In the genomic region with DNA sequence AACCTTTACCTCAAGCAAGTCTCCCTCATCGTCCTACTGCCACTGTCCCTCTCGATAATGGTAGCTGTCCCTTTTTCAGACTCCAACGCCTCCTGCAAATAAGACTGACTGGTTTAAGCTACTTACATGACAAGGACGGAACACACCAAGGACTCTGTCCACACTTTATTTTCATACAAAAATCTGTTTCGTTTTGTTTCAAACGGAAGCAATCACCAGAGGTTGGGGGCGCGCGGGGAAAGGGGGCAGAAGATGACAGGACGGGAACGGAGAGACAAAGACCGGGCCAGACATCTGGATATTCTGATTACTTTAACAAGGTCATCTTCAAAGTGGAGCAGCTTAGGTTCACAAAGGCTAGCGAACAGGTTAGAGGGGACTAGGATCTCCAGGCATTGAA, we compare ENCODE assay signal across 16 mouse cellular contexts. TPM values are rescaled to one million over a fixed set of nuclear protein-coding genes. Genes with fewer than 3 reads are reported as not detected.
A peak's percentile ranks its signal among the peaks of the same experiment; 100 is the strongest.
DNase-seq lines count a peak whose midpoint lies in the region; ATAC-seq and TF ChIP-seq lines count a peak whose summit lies in the region.
"Had no signal": no experiment of that assay in that cellular context is flagged by ENCODE, and none has a peak within 500 bp of the region (broad histone marks: within the 10 kb centered on the region; RNA-seq: fewer than 3 reads in every experiment).

No protein-coding gene starts in this region.

- WGBS in heart, embryonic 14.5 days = 20% methylated on average over 13 of the region's 13 CpGs
- WGBS in lung, embryonic 15.5 days = 20% methylated on average over 13 of the region's 13 CpGs
- 15% methylated on average over 13 of the region's 13 CpGs for WGBS in limb, embryonic 13.5 days

- H3K27ac ChIP-seq in heart, embryonic 14.5 days (replicated peaks in 1 of 2; ENCODE audit: control insufficient read depth in 1 of 2, insufficient read depth in 1 of 2, low read depth in 2 of 2, low read length in 2 of 2) = no peak overlapping the region
- no peak overlapping the region for H3K27ac ChIP-seq in lung, embryonic 15.5 days
- H3K27ac ChIP-seq in bone marrow macrophage, adult 2 months (ENCODE audit: insufficient read depth, low read depth, low read length) = no peak overlapping the region
- H3K27ac ChIP-seq in limb, embryonic 13.5 days = no peak overlapping the region
- H3K27ac ChIP-seq: forebrain, embryonic 15.5 days; limb, embryonic 15.5 days had no signal

- ATAC-seq in heart, embryonic 14.5 days (ENCODE audit: insufficient number of reproducible peaks, insufficient read depth, low FRiP score, low read depth) = no peak
- ATAC-seq in lung, embryonic 15.5 days (ENCODE audit: borderline replicate concordance, extremely low read depth, low FRiP score, low TSS enrichment) = no peak
- ATAC-seq in limb, embryonic 13.5 days (ENCODE audit: low FRiP score, low read depth) = no peak
- ATAC-seq: forebrain, embryonic 15.5 days; inflammation-experienced regulatory T-cells, adult 6 months had no signal

- 0 out of 4 replicates have a peak overlapping the region, but pooled peaks of 1 of the 2 experiments have one; percentile 8 for H3K4me3 ChIP-seq in heart, embryonic 14.5 days (ENCODE audit: control insufficient read depth in 1 of 2, insufficient read depth in 1 of 2, low read depth in 1 of 2, low read length in 2 of 2)
- H3K4me3 ChIP-seq in lung, embryonic 15.5 days = peak overlapping the region; percentile 25
- H3K4me3 ChIP-seq in bone marrow macrophage, adult 2 months (ENCODE audit: insufficient read depth, low read length) = peak overlapping the region; percentile 25; the same call in 1 of the 2 replicates
- H3K4me3 ChIP-seq in limb, embryonic 13.5 days = no peak overlapping the region

- no peak overlapping the region for H3K9ac ChIP-seq in heart, embryonic 14.5 days (ENCODE audit: low read length)
- no peak overlapping the region for H3K9ac ChIP-seq in lung, embryonic 15.5 days
- H3K9ac ChIP-seq in limb, embryonic 13.5 days = no peak overlapping the region
- H3K9ac ChIP-seq: forebrain, embryonic 15.5 days; limb, embryonic 15.5 days had no signal

- TF ChIP-seq CTCF in bone marrow macrophage, adult 2 months (IDR thresholded peaks at IDR 0.05; ENCODE audit: low read depth, low read length) = no peak

- H3K4me1 ChIP-seq in heart, embryonic 14.5 days (ENCODE audit: control insufficient read depth in 2 of 2, insufficient read depth in 2 of 2, low read length in 2 of 2) = peaks cover 0 to 2% of the 10 kb centered on the region in 2 experiments; a peak in 2 of 4 replicates
- peaks cover 10% of the 10 kb centered on the region; the same call in 1 of the 2 replicates for H3K4me1 ChIP-seq in lung, embryonic 15.5 days
- H3K4me1 ChIP-seq in bone marrow macrophage, adult 2 months (ENCODE audit: control insufficient read depth, insufficient read depth, low read length) = peaks cover 11% of the 10 kb centered on the region
- peaks cover 6% of the 10 kb centered on the region; the same call in 1 of the 2 replicates for H3K4me1 ChIP-seq in limb, embryonic 13.5 days

- no peak for TF ChIP-seq POLR2A in bone marrow macrophage, adult 2 months (IDR thresholded peaks at IDR 0.05; ENCODE audit: borderline replicate concordance, low read depth, low read length)

- DNase-seq in heart, postnatal 25 days (ENCODE audit: low spot score) = no peak
- DNase-seq in lung, postnatal 14 days = no peak
- no peak for DNase-seq in thymus, adult 18-20 months
- DNase-seq: adrenal gland, postnatal 25 days; cerebellum, adult 11-12 months; layer of hippocampus, postnatal 36 days; spleen, adult 18-20 months; thymus, postnatal 14 days had no signal

- H3K27me3 ChIP-seq in heart, embryonic 14.5 days (ENCODE audit: control insufficient read depth, insufficient read depth, low read length) = peaks cover 64% of the 10 kb centered on the region
- H3K27me3 ChIP-seq in lung, embryonic 15.5 days = peaks cover 58% of the 10 kb centered on the region
- peaks cover 88% of the 10 kb centered on the region for H3K27me3 ChIP-seq in limb, embryonic 13.5 days

- 0 out of 2 replicates have a peak, but pooled peaks cover 3% of the 10 kb centered on the region for H3K9me3 ChIP-seq in heart, embryonic 14.5 days (ENCODE audit: control insufficient read depth, low read length)
- H3K9me3 ChIP-seq in lung, embryonic 15.5 days = no peaks in the 10 kb centered on the region
- no peaks in the 10 kb centered on the region for H3K9me3 ChIP-seq in limb, embryonic 13.5 days
- H3K9me3 ChIP-seq: limb, embryonic 15.5 days had no signal

- intact Hi-C loops in heart, postnatal 25 days (cut with DNase I) = loop anchor here (2.0 kb wide), 1 partner anchor 19 kb away; no protein-coding TSS in a partner anchor

- H3K36me3 ChIP-seq in heart, embryonic 14.5 days (ENCODE audit: control insufficient read depth, insufficient read depth, low read length) = no peaks in the 10 kb centered on the region
- no peaks in the 10 kb centered on the region for H3K36me3 ChIP-seq in lung, embryonic 15.5 days
- no peaks in the 10 kb centered on the region for H3K36me3 ChIP-seq in limb, embryonic 13.5 days
- H3K36me3 ChIP-seq: forebrain, embryonic 15.5 days; limb, embryonic 15.5 days had no signal

- peak overlapping the region; percentile 20; the same call in 1 of the 2 replicates for H3K4me2 ChIP-seq in heart, embryonic 14.5 days (ENCODE audit: low read length)
- peak overlapping the region; percentile 57 for H3K4me2 ChIP-seq in lung, embryonic 15.5 days
- H3K4me2 ChIP-seq in limb, embryonic 13.5 days (replicated peaks) = peak overlapping the region; percentile 47; the same call in 1 of the 2 replicates
- H3K4me2 ChIP-seq: forebrain, embryonic 15.5 days had no signal

RNA-seq across cellular contexts. Expression of gene Prss16, which starts 4.2 kb away (rescaled TPM):
- polyA plus RNA-seq in heart, embryonic 14.5 days (2014; fragmentation: Nextera tagmentation; extraction: Ambion mirVana) = 0.88 TPM in 1 of 2 replicates, not detected in the other
- not detected for total RNA-seq in heart, postnatal 25 days (2021)
- 11.2 and 36.4 TPM in 2 replicates for polyA plus RNA-seq in lung, embryonic 15.5 days (2015; fragmentation: Nextera tagmentation; extraction: Ambion mirVana)
- polyA plus RNA-seq in bone marrow macrophage, adult 2 months (2012; ENCODE audit: insufficient read depth, insufficient read length, missing spikeins) = 3.0 and 3.4 TPM in 2 replicates
- 0.98 and 1.1 TPM in 2 replicates for polyA plus RNA-seq in limb, embryonic 13.5 days (2015; fragmentation: Nextera tagmentation; extraction: Ambion mirVana)
- total RNA-seq: adrenal gland, postnatal 25 days; monocyte, adult 5-6 weeks had no signal

RNA-seq across cellular contexts. Expression of gene Hist1h2ah, which starts 21.7 kb away (rescaled TPM):
- polyA plus RNA-seq in heart, embryonic 14.5 days (2014; fragmentation: Nextera tagmentation; extraction: Ambion mirVana) = 2.9 and 6.8 TPM in 2 replicates
- 10 to 100 TPM; 32.9 to 34.9 TPM for total RNA-seq in heart, postnatal 25 days (2021)
- 8.1 and 8.2 TPM in 2 replicates for polyA plus RNA-seq in lung, embryonic 15.5 days (2015; fragmentation: Nextera tagmentation; extraction: Ambion mirVana)
- not detected in 2 replicates for polyA plus RNA-seq in bone marrow macrophage, adult 2 months (2012; ENCODE audit: insufficient read depth, insufficient read length, missing spikeins)
- polyA plus RNA-seq in limb, embryonic 13.5 days (2015; fragmentation: Nextera tagmentation; extraction: Ambion mirVana) = 8.8 and 11.8 TPM in 2 replicates
- total RNA-seq: monocyte, adult 5-6 weeks had no signal

RNA-seq across cellular contexts. Expression of gene Hist1h2bk, which starts 22.0 kb away (rescaled TPM):
- 1.9 and 2.3 TPM in 2 replicates for polyA plus RNA-seq in heart, embryonic 14.5 days (2014; fragmentation: Nextera tagmentation; extraction: Ambion mirVana)
- total RNA-seq in heart, postnatal 25 days (2021) = 10 to 100 TPM; 17.2 to 23.4 TPM
- 7.0 and 7.4 TPM in 2 replicates for polyA plus RNA-seq in lung, embryonic 15.5 days (2015; fragmentation: Nextera tagmentation; extraction: Ambion mirVana)
- 2.9 and 5.5 TPM in 2 replicates for polyA plus RNA-seq in bone marrow macrophage, adult 2 months (2012; ENCODE audit: insufficient read depth, insufficient read length, missing spikeins)
- polyA plus RNA-seq in limb, embryonic 13.5 days (2015; fragmentation: Nextera tagmentation; extraction: Ambion mirVana) = 14.4 and 16.2 TPM in 2 replicates

RNA-seq across cellular contexts. Expression of gene Hist1h4i, which starts 27.4 kb away (rescaled TPM):
- polyA plus RNA-seq in heart, embryonic 14.5 days (2014; fragmentation: Nextera tagmentation; extraction: Ambion mirVana) = 8.1 and 9.3 TPM in 2 replicates
- total RNA-seq in heart, postnatal 25 days (2021) = 10 to 100 TPM; 17.8 to 19.0 TPM
- polyA plus RNA-seq in lung, embryonic 15.5 days (2015; fragmentation: Nextera tagmentation; extraction: Ambion mirVana) = 27.2 and 29.1 TPM in 2 replicates
- 7.5 and 8.2 TPM in 2 replicates for polyA plus RNA-seq in bone marrow macrophage, adult 2 months (2012; ENCODE audit: insufficient read depth, insufficient read length, missing spikeins)
- polyA plus RNA-seq in limb, embryonic 13.5 days (2015; fragmentation: Nextera tagmentation; extraction: Ambion mirVana) = 25.3 and 27.8 TPM in 2 replicates

RNA-seq across cellular contexts. Expression of gene Hist1h2ag, which starts 29.0 kb away (rescaled TPM):
- 9.7 and 11.2 TPM in 2 replicates for polyA plus RNA-seq in heart, embryonic 14.5 days (2014; fragmentation: Nextera tagmentation; extraction: Ambion mirVana)
- 10 to 100 TPM in 1 of 2 experiments, 1 to 10 TPM in 1; 7.9 to 12.1 TPM for total RNA-seq in heart, postnatal 25 days (2021)
- 52.7 and 55.6 TPM in 2 replicates for polyA plus RNA-seq in lung, embryonic 15.5 days (2015; fragmentation: Nextera tagmentation; extraction: Ambion mirVana)
- 5.0 and 7.4 TPM in 2 replicates for polyA plus RNA-seq in bone marrow macrophage, adult 2 months (2012; ENCODE audit: insufficient read depth, insufficient read length, missing spikeins)
- 75.9 and 76.5 TPM in 2 replicates for polyA plus RNA-seq in limb, embryonic 13.5 days (2015; fragmentation: Nextera tagmentation; extraction: Ambion mirVana)
- total RNA-seq: monocyte, adult 5-6 weeks had no signal
